Mouse (Mus musculus): Measurements from ENCODE around the gene Slc35c2.
A peak's percentile ranks its signal among the peaks of the same experiment; 100 is the strongest.

The Slc35c2 gene

DNA sequence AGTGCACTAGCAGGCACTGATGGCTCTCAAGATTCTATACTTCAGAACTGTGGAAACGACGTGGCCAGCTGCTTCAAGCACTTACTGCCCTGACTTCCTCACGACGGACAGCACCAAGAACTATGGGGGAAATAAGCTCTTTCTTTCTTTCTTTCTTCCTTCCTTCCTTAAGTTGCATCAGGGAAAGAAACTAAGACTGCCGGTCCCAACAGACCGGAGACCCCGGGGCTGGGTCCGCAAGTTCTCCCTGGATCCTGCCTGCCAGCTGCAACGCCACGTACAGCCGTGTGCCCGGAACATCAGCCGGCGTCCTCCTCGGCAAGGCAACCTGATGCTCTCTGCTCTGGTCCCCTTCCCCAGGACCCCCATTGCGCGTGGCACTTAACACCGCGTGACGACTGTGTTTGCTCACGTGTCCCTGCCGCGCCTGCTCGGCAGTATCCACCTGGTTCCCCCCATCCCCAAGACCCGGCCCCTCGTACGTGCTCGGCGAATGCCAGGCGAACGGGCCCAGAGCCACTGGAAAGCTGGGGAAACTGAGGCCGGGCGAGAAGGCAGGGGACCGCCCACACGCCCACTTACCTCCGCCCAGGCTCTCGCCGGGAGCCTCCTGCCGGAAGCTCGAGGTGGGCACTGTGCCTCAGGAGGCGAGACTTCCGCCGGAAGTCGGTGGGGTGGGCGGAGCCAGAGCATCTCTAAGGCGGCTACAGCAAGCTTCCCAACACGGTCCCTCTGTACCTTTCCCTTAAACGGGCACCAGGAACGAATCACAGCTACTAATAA lies at the start of gene Slc35c2:
TSS of gene Slc35c2 (minus strand) at position 668 of the 783 bp plus-strand sequence.
- no peak for DNase-seq (ENCODE audit: extremely low read depth, low read depth, low spot score)

DNA sequence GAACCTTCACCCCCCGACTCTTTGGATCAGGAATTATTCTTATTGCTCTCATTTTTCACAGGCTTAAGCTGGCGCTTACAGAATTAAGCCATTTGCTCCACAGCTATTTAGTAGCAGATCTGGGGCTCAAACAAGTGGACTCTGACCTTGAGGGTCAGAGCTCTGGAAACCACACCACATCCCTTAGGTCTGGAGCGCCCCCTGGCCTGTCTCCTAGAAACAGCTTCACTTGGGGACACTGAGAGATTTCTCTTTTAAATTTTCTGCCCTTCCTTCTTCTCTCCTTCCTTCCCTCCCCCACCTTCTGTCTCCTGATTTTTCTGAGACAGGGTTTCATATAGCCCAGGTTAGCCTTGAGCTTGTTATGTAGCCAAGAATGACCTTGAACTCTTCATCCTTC lies 49.5 kb upstream of the Slc35c2 start:
- DNase-seq (ENCODE audit: extremely low read depth, low read depth, low spot score): no peak

GRCm38 (mm10) chr2:165332610-165333210 lies 45.0 kb upstream of the Slc35c2 start:
- no peak for DNase-seq (ENCODE audit: extremely low read depth, low read depth, low spot score)

DNA sequence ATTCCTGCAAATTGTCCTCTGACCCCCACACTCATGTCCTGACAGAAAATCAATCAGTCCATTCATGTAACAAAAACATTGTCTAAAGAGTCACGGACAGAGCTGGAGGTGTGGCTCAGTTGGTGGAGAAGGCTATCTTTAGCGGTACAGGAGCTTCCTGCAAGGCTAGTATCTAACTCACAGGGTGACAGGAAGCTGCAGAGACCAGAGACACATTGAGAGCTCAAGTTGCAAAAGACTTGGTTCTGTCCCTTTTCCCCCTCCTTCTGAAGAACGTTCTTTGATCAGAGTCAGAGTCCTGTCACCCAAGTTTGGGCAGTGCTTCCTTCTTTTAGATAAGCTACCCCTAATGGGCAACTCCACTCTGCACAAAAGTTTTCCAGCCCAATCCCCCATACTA lies 42.0 kb upstream of the Slc35c2 start:
- DNase-seq (ENCODE audit: extremely low read depth, low read depth, low spot score): no peak

- no peak for DNase-seq (ENCODE audit: extremely low read depth, low read depth, low spot score)
These were observed 41.1 kb upstream of the Slc35c2 start for GRCm38 (mm10) chr2:165328746-165329145.

DNA sequence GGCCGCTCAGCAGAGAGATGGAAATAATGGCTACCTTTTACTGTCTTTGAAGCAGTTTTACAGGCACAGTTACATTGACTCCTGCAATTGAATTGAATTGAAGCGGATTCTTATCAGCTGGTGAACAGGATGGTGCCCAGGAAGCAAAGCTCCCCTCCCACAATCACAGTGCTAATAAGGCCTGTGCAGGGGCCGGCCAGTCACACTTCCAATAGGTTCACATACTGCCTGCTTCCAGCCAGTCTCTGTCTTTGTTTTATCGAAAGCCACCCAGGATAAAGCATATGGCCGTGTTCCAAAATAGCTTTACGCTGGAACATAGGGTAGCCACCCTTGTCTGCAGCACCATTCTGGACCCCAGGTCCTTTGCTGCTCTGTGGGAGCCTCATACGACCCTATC lies 39.7 kb upstream of the Slc35c2 start:
- no peak for DNase-seq (ENCODE audit: extremely low read depth, low read depth, low spot score)

DNA sequence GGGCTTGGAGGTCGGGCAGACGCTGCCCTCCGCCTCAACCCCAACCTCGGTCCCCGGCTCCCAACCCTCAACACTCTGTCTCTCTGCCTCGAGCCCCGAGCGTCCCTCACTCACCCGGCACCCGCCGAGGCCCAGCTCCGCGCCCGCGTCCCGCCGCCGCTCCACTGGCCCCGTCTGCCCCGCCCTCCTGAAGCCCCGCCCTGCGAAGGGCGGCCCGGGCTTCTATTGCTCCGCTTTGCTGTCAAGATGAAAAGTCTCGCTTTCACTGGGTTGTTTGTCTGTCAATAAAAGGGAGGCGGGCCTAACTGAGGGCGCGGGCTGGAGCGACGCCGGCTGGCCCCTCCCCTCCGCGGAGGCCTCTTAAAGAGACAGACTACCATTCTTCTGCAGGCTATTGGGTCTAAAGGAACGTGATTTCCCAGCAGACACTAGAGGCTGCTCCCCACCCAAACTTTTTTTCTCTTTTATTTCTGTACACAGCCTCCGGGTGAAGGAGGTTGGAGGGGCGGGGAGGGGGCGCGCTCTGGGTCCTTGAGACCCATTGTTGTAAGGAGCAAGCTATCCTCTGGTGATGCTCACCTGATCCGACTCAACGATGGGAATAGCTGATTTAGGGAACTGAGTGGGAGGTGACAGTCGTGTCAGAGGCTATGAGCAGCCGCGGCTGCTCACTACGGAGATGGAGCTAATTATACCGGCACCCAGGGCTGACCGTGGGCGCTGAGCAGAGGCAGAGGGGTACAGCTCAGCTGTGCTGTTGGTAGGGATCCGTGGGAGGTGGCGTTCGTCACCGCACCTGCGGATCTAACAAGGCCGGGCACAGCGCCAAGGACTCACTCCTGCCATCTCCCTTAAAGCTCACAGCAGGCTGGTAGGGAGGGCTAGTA lies 38.9 kb upstream of the Slc35c2 start, which contains the start of gene Elmo2:
TSS of gene Elmo2 (minus strand) at position 176 of the 887 bp plus-strand sequence.
- DNase-seq (ENCODE audit: extremely low read depth, low read depth, low spot score): peak; percentile 51

DNA sequence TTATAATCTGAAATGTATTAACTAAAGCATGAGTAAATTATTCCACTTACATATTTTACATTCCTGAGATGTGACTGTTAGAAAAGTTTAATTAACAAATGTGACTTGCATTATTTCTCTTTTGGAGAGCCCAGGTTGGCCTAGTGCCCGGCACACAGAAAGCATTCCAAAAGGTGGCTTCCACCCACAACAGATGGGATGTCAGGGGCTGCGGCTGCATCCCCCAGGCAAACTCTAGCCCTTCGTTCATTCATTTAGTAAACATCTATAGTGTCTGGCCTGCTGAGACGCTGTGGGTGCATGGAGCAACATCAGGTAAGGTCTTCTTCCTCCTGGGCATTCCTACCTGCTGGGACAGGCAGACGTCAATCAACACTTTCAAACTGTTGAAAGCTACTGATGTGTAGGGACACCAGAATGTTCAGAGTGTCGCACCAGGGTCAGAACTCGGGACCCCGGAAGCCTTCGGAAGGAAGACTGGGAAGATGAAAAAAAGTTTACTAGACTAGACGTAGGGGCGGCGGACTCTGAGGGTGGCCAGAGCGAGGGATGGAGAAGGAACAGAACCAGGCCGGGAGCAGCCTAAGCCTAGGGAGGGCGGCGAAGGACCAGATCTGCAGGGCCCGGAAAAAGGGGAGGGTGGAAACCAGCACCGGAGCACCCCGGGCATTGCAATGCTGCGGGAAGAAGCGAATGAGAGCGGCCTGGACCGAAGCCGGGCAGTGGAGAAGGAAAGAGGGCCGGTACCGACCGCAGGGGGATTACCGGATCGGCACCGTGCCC lies 38.0 kb upstream of the Slc35c2 start:
- no peak for DNase-seq (ENCODE audit: extremely low read depth, low read depth, low spot score)

DNA sequence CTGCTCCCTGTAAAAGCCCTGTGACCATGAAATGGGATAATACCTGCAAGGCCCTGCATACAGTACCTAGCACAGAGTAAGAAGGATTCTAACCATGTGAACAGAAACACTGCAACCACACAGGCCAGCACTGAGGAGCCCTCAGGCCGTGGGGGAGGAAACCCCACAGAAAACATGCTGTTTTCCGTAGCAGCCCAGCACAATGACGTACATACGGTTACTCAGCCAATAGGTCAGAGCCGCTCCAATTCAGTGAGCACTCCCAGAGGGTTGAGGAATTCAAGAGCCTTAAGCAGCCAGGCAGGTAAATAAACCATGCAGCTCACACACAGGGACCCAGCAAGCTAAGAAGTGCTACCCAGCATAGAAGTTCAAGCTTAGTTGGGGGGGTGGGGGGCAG lies 36.3 kb upstream of the Slc35c2 start:
- DNase-seq (ENCODE audit: extremely low read depth, low read depth, low spot score): no peak

DNA sequence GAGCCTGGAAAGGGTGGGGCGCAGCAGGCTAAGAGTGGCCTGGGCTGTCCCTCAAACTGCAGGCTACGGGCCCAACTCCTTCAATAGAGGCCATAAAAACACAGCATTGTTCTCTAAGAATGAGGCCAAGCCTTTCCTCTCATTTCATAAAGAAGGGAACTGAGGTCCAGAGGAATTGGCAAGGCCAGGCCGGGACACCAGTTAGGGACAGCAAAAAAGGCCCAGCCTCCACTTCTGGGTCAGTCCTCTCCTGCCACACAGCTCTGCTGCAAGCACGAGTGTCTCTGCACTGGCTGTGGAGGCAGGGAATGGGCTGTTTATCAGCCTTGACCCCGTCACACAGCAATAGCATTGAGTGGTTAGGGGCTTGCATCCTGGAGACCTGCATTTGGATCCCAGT lies 35.8 kb upstream of the Slc35c2 start:
- no peak for DNase-seq (ENCODE audit: extremely low read depth, low read depth, low spot score)

- DNase-seq (ENCODE audit: extremely low read depth, low read depth, low spot score): no peak
These were observed 34.5 kb upstream of the Slc35c2 start for GRCm38 (mm10) chr2:165321981-165322735.

- DNase-seq (ENCODE audit: extremely low read depth, low read depth, low spot score): no peak
These were observed 33.8 kb upstream of the Slc35c2 start for GRCm38 (mm10) chr2:165321381-165321888.

GRCm38 (mm10) chr2:165320531-165321150 lies 33.0 kb upstream of the Slc35c2 start:
- DNase-seq (ENCODE audit: extremely low read depth, low read depth, low spot score): no peak

DNA sequence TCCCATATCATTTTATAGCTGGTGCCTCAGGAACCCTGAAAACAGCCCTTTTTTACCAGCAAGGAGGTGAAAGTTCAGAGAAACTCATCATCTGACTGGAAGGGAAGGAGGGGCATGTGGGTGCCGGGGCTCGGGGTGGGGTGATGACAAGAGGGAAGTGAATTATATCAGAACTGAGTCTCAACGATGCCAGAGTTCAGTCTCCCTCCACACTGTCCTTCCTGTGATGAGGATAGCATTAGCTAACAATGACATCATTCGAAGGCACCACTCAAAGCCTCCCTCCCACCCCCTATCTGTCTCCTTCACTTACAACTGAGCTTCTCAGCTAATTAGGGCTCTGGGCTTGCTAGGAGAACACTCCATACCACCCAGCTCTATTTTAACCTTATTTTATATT lies 31.8 kb upstream of the Slc35c2 start:
- no peak for DNase-seq (ENCODE audit: extremely low read depth, low read depth, low spot score)

DNA sequence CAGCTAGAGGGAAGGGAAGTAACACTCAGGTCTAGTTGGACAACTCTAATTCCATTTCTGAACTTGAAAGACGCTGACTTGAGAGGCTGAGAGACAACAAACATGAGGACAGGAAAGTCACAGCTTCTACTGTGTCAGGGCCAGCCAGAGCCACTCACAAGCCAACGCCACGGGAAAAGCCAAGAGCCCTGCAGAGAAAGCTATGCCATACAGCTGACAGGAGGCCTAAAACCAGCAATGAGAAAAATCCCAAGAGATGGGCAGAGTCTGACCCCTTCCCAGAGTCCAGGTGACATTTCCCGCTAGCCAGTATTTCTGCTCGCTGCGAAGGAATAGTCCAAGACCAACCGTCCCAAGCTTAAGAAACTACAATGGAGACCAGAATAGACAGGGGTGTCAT lies 31.3 kb upstream of the Slc35c2 start:
- DNase-seq (ENCODE audit: extremely low read depth, low read depth, low spot score): no peak

DNA sequence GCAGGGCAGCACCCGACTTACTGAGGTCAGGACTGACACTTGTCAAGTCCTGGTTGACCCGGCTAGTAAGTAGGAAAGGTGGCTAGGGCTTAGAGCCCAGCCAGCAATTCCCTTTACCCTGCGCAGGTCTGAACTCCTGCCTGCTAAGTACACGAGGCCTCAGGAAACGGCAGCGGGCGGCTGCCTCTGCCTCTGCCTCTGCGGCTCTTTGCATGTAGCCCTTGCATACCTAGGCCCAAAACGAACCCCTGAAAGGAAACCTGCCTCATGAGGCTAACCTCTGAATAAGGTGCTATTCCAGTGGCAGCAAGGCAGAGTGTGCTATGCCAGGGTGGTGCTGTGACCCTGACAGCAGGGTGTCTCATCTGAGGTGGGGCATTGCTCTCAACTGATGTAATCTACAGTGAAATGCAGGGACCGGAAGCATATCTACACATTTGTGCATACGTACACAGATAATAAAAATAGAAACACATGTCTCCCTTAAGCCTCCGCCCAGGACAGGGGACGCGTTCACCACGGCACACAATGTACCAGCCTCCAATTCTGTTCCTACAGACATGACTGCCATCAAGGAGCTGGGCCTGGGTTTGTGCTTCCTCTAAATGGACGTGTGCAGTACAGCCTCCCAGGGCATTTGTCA lies 30.1 kb upstream of the Slc35c2 start:
- no peak for DNase-seq (ENCODE audit: extremely low read depth, low read depth, low spot score)

DNA sequence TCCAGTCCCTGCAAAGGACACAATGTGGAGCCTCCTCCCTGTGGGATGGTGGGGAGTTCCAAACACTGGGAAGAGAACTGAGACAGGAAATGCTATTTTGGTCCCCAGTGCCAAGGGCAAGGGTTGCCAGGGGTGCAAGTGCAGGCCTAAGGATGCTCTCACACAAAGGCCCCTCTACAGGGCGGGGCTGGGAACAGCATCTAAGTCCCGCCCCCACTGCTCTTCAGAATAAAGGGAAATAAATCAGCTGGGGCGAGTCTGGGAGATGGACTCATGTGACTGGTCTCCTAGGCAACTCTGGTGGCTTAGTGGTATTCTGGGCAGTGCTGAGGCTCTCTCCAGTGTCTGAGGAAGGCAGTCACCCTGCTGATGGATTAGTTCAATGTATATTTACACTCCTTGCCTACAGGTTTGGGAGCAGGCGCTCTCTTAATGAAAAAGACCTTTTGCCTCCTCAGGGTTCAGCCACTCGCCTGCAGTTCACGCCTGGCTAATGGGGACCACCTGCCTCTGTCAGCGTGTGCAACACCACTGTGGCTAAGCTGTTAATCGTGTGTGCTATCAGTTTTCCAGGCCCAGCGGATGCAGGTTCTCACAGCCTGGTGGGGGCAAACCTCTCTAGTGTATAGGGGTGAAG lies 29.3 kb upstream of the Slc35c2 start:
- no peak for DNase-seq (ENCODE audit: extremely low read depth, low read depth, low spot score)

DNA sequence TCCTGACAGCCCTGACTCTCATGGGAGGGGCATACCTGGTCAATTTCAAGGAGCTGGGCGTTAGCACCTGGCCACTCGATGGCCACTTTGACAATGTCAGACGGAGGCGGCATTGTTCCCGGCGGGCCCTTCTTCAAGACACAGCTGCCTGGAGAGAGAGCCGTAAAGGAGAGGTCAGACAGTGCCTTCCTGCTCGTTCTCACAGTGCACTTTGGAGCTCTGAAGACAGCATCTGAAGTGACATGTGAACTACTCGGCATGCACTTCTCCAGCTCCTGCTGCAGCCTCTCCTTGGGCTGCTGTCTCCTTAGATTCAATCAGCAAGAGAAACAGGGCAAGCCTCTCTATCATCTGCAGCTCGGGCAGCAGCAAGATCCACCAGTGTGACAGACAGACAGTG lies 28.5 kb upstream of the Slc35c2 start:
- DNase-seq (ENCODE audit: extremely low read depth, low read depth, low spot score): no peak

GRCm38 (mm10) chr2:165314197-165314596 lies 26.5 kb upstream of the Slc35c2 start:
- no peak for DNase-seq (ENCODE audit: extremely low read depth, low read depth, low spot score)
